Mouse (Mus musculus): ENCODE measurements at regions not wholly inside any gene's neighbourhood (a gene's known extent, or its start where the extent isn't known, plus 50 kb on each side); places are given as distances from the start of the nearest gene placed in this dataset.

DNA sequence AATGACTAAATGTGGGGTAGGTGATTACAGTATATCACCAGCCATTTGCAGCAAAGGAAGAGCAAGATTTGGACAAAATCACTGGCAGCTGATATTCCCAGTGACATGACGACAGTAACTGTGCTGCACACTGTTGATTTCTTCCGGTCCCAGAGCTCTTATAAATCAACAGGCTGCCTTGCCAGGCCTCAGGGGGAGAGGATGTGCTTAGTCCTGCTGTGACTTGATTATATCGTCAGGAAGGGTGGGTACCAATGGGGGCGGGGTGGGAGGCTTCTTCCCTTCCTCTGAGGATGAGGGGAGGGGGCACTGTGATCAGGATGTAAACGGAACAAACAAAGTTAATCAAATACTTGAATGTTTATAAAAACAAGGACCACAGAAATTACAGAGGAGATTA lies 110.9 kb upstream of the Kctd3 start:
- H3K9ac ChIP-seq (ENCODE audit: low read depth, low read length): no peak overlapping the region
- no peaks in the 10 kb centered on the region for H3K4me1 ChIP-seq (ENCODE audit: control insufficient read depth, insufficient read depth, low read length)
- DNase-seq (ENCODE audit: extremely low read depth, low read depth, low spot score): no peak
- H3K27me3 ChIP-seq (ENCODE audit: control insufficient read depth, insufficient read depth, low read length): no peaks in the 10 kb centered on the region
- no peak overlapping the region for H3K4me3 ChIP-seq (ENCODE audit: insufficient read depth, low read depth, low read length)
- WGBS: 56% methylated on average over 5 of the region's 5 CpGs
- H3K27ac ChIP-seq (replicated peaks; ENCODE audit: insufficient read depth, low read depth, low read length): no peak overlapping the region
- no peaks in the 10 kb centered on the region for H3K79me2 ChIP-seq (ENCODE audit: control insufficient read depth, insufficient read depth, low read length)
- TF ChIP-seq POLR2A (IDR thresholded peaks at IDR 0.05; ENCODE audit: extremely low read depth, insufficient read depth, low read length) (no peak), CTCF (IDR thresholded peaks at IDR 0.05; ENCODE audit: low read depth, low read length) (no peak)
- H3K36me3 ChIP-seq (ENCODE audit: control insufficient read depth, insufficient read depth, low read length): no peaks in the 10 kb centered on the region

DNA sequence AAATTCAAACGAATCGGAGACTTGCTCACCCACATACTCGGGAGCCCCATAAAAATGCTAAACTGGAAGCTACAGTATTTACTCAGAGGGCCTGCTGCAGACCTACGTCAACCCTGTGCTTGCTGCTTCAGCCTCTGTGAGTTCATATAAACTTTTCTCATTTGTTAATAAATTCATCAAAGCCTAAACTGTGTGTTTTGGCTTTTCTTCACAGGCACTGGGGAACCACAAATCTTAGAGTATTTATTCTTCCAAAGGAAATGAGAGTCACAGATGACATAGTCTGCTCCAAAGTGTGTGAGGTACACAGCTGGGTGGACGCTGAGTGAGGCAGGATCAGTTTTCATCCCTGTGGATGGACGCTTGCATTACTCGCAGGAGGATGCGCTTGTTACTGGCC lies 108.3 kb upstream of the Kctd3 start:
- Histone ChIP-seq H3K9ac (ENCODE audit: low read depth, low read length) (no peak overlapping the region), H3K36me3 (ENCODE audit: control insufficient read depth, insufficient read depth, low read length) (no peaks in the 10 kb centered on the region), H3K4me3 (ENCODE audit: insufficient read depth, low read depth, low read length) (no peak overlapping the region), H3K79me2 (ENCODE audit: control insufficient read depth, insufficient read depth, low read length) (no peaks in the 10 kb centered on the region), H3K27me3 (ENCODE audit: control insufficient read depth, insufficient read depth, low read length) (no peaks in the 10 kb centered on the region), H3K27ac (replicated peaks; ENCODE audit: insufficient read depth, low read depth, low read length) (no peak overlapping the region), H3K4me1 (ENCODE audit: control insufficient read depth, insufficient read depth, low read length) (no peaks in the 10 kb centered on the region)
- DNase-seq (ENCODE audit: extremely low read depth, low read depth, low spot score): no peak
- TF ChIP-seq CTCF (IDR thresholded peaks at IDR 0.05; ENCODE audit: low read depth, low read length) (no peak), POLR2A (IDR thresholded peaks at IDR 0.05; ENCODE audit: extremely low read depth, insufficient read depth, low read length) (no peak)
- WGBS: 81% methylated on average over 8 of the region's 8 CpGs

DNA sequence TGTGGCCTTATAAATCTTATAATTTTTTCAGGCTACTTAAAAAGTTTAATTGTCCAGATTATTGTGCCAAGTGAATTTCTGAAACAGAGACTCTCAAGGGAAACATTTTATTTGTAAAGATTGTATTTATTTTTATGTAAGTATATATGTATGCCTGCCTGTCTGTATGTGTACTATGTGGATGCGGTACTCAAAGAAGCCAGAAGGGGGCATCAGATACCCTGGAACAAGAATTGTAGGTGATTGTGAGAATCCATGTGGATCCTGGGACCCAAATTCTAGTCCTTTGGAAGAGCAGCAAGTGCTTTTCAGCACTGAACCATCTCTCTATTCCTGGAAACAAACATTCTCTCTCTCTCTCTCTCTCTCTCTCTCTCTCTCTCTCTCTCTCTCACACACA lies 107.6 kb upstream of the Kctd3 start:
- Histone ChIP-seq H3K4me3 (ENCODE audit: insufficient read depth, low read depth, low read length) (no peak overlapping the region), H3K36me3 (ENCODE audit: control insufficient read depth, insufficient read depth, low read length) (no peaks in the 10 kb centered on the region), H3K27me3 (ENCODE audit: control insufficient read depth, insufficient read depth, low read length) (no peaks in the 10 kb centered on the region), H3K27ac (replicated peaks; ENCODE audit: insufficient read depth, low read depth, low read length) (no peak overlapping the region), H3K4me1 (ENCODE audit: control insufficient read depth, insufficient read depth, low read length) (no peaks in the 10 kb centered on the region), H3K9ac (ENCODE audit: low read depth, low read length) (no peak overlapping the region), H3K79me2 (ENCODE audit: control insufficient read depth, insufficient read depth, low read length) (no peaks in the 10 kb centered on the region)
- DNase-seq (ENCODE audit: extremely low read depth, low read depth, low spot score): no peak
- no peak for TF ChIP-seq CTCF (IDR thresholded peaks at IDR 0.05; ENCODE audit: low read depth, low read length)
- no peak for TF ChIP-seq POLR2A (IDR thresholded peaks at IDR 0.05; ENCODE audit: extremely low read depth, insufficient read depth, low read length)
- 97% methylated on average over 1 of the region's 1 CpGs for WGBS

GRCm38 (mm10) chr1:189108260-189109035 lies 100.8 kb upstream of the Kctd3 start:
- Histone ChIP-seq H3K27me3 (ENCODE audit: control insufficient read depth, insufficient read depth, low read length) (no peaks in the 10 kb centered on the region), H3K79me2 (ENCODE audit: control insufficient read depth, insufficient read depth, low read length) (no peaks in the 10 kb centered on the region), H3K27ac (replicated peaks; ENCODE audit: insufficient read depth, low read depth, low read length) (no peak overlapping the region), H3K4me3 (ENCODE audit: insufficient read depth, low read depth, low read length) (no peak overlapping the region), H3K4me1 (ENCODE audit: control insufficient read depth, insufficient read depth, low read length) (no peaks in the 10 kb centered on the region), H3K9ac (ENCODE audit: low read depth, low read length) (no peak overlapping the region), H3K36me3 (ENCODE audit: control insufficient read depth, insufficient read depth, low read length) (no peaks in the 10 kb centered on the region)
- TF ChIP-seq CTCF (IDR thresholded peaks at IDR 0.05; ENCODE audit: low read depth, low read length) (no peak), POLR2A (IDR thresholded peaks at IDR 0.05; ENCODE audit: extremely low read depth, insufficient read depth, low read length) (no peak)
- DNase-seq (ENCODE audit: extremely low read depth, low read depth, low spot score): no peak
- WGBS: 75% methylated on average over 8 of the region's 8 CpGs

GRCm38 (mm10) chr1:189107841-189108240 lies 100.2 kb upstream of the Kctd3 start:
- H3K27ac ChIP-seq (replicated peaks; ENCODE audit: insufficient read depth, low read depth, low read length): no peak overlapping the region
- H3K4me3 ChIP-seq (ENCODE audit: insufficient read depth, low read depth, low read length): no peak overlapping the region
- WGBS: 73% methylated on average over 8 of the region's 8 CpGs
- TF ChIP-seq POLR2A (IDR thresholded peaks at IDR 0.05; ENCODE audit: extremely low read depth, insufficient read depth, low read length) (no peak), CTCF (IDR thresholded peaks at IDR 0.05; ENCODE audit: low read depth, low read length) (no peak)
- DNase-seq (ENCODE audit: extremely low read depth, low read depth, low spot score): no peak
- no peaks in the 10 kb centered on the region for H3K36me3 ChIP-seq (ENCODE audit: control insufficient read depth, insufficient read depth, low read length)
- no peaks in the 10 kb centered on the region for H3K79me2 ChIP-seq (ENCODE audit: control insufficient read depth, insufficient read depth, low read length)
- no peaks in the 10 kb centered on the region for H3K4me1 ChIP-seq (ENCODE audit: control insufficient read depth, insufficient read depth, low read length)
- H3K27me3 ChIP-seq (ENCODE audit: control insufficient read depth, insufficient read depth, low read length): no peaks in the 10 kb centered on the region
- H3K9ac ChIP-seq (ENCODE audit: low read depth, low read length): no peak overlapping the region

DNA sequence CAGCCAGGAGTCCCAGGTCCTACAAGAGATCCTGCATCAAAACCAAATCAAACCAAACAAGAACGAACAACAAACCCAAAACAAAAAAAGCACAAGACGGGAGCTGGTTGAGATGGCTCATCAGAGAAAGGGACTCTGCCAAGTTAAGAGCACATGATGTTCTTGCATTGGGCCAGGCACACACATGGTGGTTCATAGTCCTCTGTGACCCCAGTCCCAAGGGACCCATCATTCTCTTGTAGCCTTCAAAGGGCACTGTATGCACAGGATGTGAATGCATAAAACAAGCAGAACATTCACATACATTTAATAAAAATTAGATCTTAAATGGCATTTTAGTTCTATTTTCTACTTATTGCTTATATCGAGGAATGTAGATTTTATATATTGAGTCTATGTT lies 99.5 kb upstream of the Kctd3 start:
- no peaks in the 10 kb centered on the region for H3K4me1 ChIP-seq (ENCODE audit: control insufficient read depth, insufficient read depth, low read length)
- H3K27me3 ChIP-seq (ENCODE audit: control insufficient read depth, insufficient read depth, low read length): no peaks in the 10 kb centered on the region
- TF ChIP-seq POLR2A (IDR thresholded peaks at IDR 0.05; ENCODE audit: extremely low read depth, insufficient read depth, low read length) (no peak), CTCF (IDR thresholded peaks at IDR 0.05; ENCODE audit: low read depth, low read length) (no peak)
- H3K79me2 ChIP-seq (ENCODE audit: control insufficient read depth, insufficient read depth, low read length): no peaks in the 10 kb centered on the region
- H3K36me3 ChIP-seq (ENCODE audit: control insufficient read depth, insufficient read depth, low read length): no peaks in the 10 kb centered on the region
- no peak overlapping the region for H3K27ac ChIP-seq (replicated peaks; ENCODE audit: insufficient read depth, low read depth, low read length)
- H3K4me3 ChIP-seq (ENCODE audit: insufficient read depth, low read depth, low read length): no peak overlapping the region
- H3K9ac ChIP-seq (ENCODE audit: low read depth, low read length): no peak overlapping the region
- 83% methylated on average over 3 of the region's 3 CpGs for WGBS
- DNase-seq (ENCODE audit: extremely low read depth, low read depth, low spot score): no peak
